Mouse (Mus musculus) lung, adult 2 months (tissue): ENCODE data around the gene Tnrc6a. TPM values are rescaled to one million over a fixed set of nuclear protein-coding genes. Genes with fewer than 3 reads are reported as not detected.

ENCODE experiments used
- DNase-seq: peaks from one replicate; pipeline ENCODE4 v3.0.0; 2022
- H3K4me1 ChIP-seq: fragments of 200-500 bp; 2 replicates; pipeline ENCODE4 v1.6.1; 2011; ENCODE audit warnings: low read length; ENCODE audit not compliant: control insufficient read depth, insufficient read depth
- H3K4me3 ChIP-seq: fragments of 200-500 bp; replicated peaks from 2 replicates; pipeline ENCODE3; 2011; ENCODE audit warnings: low read depth, mild to moderate bottlenecking, control low read depth, low read length; ENCODE audit errors: extremely low read depth
- CTCF ChIP-seq: fragments of 200-500 bp; IDR thresholded peaks from 2 replicates; pipeline ENCODE4 v1.5.1; 2011; ENCODE audit warnings: mild to moderate bottlenecking, low read length, control low read depth; ENCODE audit not compliant: insufficient read depth
- POLR2A ChIP-seq: fragments of 200-500 bp; IDR thresholded peaks from 2 replicates; pipeline ENCODE4 v1.6.1; 2011; ENCODE audit warnings: low read depth, mild to moderate bottlenecking, control low read depth, low read length, borderline replicate concordance; ENCODE audit errors: extremely low read depth
- WGBS: fragments of 180-500 bp; shearing (Covaris S2); methylation state at CpG from one replicate; pipeline ENCODE4 v1.1.7; 2018; 5-methylcytosine and 5-hydroxymethylcytosine counted together
- polyA plus RNA-seq: library from polyadenylated mRNA; depleted of rRNA; stranded (reverse); fragments of >200 nt; gene quantifications from 2 replicates; pipeline ENCODE4 v1.2.3, GENCODE M21; 2012; rRNA removed

Tnrc6a gene
- 30.5 and 33.2 TPM in 2 replicates for polyA plus RNA-seq

GRCm38 (mm10) chr7:123123665-123124298, at the start of gene Tnrc6a:
Gene Tnrc6a (plus strand): TSS chr7:123123885.
- 1% methylated on average over 55 of the region's 55 CpGs for WGBS
- H3K4me3 ChIP-seq: peak within 1 kb of the TSS; percentile 100
- H3K4me1 ChIP-seq: peaks cover 10% of the 10 kb centered on the region
- TF ChIP-seq CTCF (no peak), POLR2A (peak; percentile 86)
- peak; percentile 97 for DNase-seq

- no peaks in the 10 kb centered on the region for H3K4me1 ChIP-seq
- TF ChIP-seq CTCF: no peak
- 62% methylated on average over 4 of the region's 4 CpGs for WGBS
- DNase-seq: no peak
- H3K4me3 ChIP-seq: no peak overlapping the region
Observed at GRCm38 (mm10) chr7:123082236-123082635, 41.4 kb upstream of the Tnrc6a start.

- TF ChIP-seq CTCF (no peak), POLR2A (no peak)
- DNase-seq: no peak
- H3K4me1 ChIP-seq: no peaks in the 10 kb centered on the region
- WGBS: 35% methylated on average over 12 of the region's 12 CpGs
- no peak overlapping the region for H3K4me3 ChIP-seq
Observed at GRCm38 (mm10) chr7:123083441-123084123, 40.1 kb upstream of the Tnrc6a start.

GRCm38 (mm10) chr7:123084180-123084691, 39.4 kb upstream of the Tnrc6a start:
- H3K4me1 ChIP-seq: no peaks in the 10 kb centered on the region
- WGBS: 1% methylated on average over 7 of the region's 7 CpGs
- H3K4me3 ChIP-seq: peak overlapping the region; percentile 6
- TF ChIP-seq CTCF (no peak), POLR2A (no peak)
- DNase-seq: no peak

GRCm38 (mm10) chr7:123084708-123085107, 39.0 kb upstream of the Tnrc6a start:
- no peak for DNase-seq
- Histone ChIP-seq H3K4me3 (peak overlapping the region; percentile 6), H3K4me1 (no peaks in the 10 kb centered on the region)
- 15% methylated on average over 13 of the region's 13 CpGs for WGBS
- no peak for TF ChIP-seq POLR2A
- no peak for TF ChIP-seq CTCF

- TF ChIP-seq POLR2A (no peak), CTCF (no peak)
- 91% methylated on average over 4 of the region's 4 CpGs for WGBS
Observed at GRCm38 (mm10) chr7:123088920-123089319, 34.8 kb upstream of the Tnrc6a start.

GRCm38 (mm10) chr7:123096344-123097120, 27.2 kb upstream of the Tnrc6a start:
- Histone ChIP-seq H3K4me1 (peaks cover 7% of the 10 kb centered on the region; the same call in 1 of the 2 replicates), H3K4me3 (no peak overlapping the region)
- no peak for DNase-seq
- TF ChIP-seq POLR2A: no peak
- no peak for TF ChIP-seq CTCF
- 77% methylated on average over 12 of the region's 12 CpGs for WGBS

More at GRCm38 (mm10) chr7:123088920-123089319, 34.8 kb upstream of the Tnrc6a start:
- no peak for DNase-seq
- Histone ChIP-seq H3K4me1 (no peaks in the 10 kb centered on the region), H3K4me3 (no peak overlapping the region)

- Histone ChIP-seq H3K4me1 (peaks cover 7% of the 10 kb centered on the region; the same call in 1 of the 2 replicates), H3K4me3 (no peak overlapping the region)
Observed at GRCm38 (mm10) chr7:123097891-123098750, 25.6 kb upstream of the Tnrc6a start.

More at GRCm38 (mm10) chr7:123097891-123098750, 25.6 kb upstream of the Tnrc6a start:
- peak; percentile 87 for DNase-seq
- 0 out of 2 replicates have a peak, but pooled peaks have one; percentile 21 for TF ChIP-seq POLR2A
- no peak for TF ChIP-seq CTCF
- WGBS: 18% methylated on average over 16 of the region's 16 CpGs
